Mouse (Mus musculus) heart, embryonic 16.5 days (tissue): ENCODE measurements at regions not wholly inside any gene's neighbourhood (a gene's known extent, or its start where the extent isn't known, plus 50 kb on each side); places are given as distances from the start of the nearest gene placed in this dataset.

Source experiments
- ATAC-seq: fragments of 200-750 bp; cut with Nextera tagmentation; replicated peaks from 2 replicates; pipeline ENCODE4 v1.8.0; 2017; ENCODE audit warnings: moderate number of reproducible peaks; ENCODE audit not compliant: insufficient read depth, low FRiP score; ENCODE audit errors: extremely low read depth
- H3K27ac ChIP-seq: fragments of 300-500 bp; sonication (generic); 2 replicates; pipeline ENCODE4 v1.5.1; 2014; ENCODE audit warnings: mild to moderate bottlenecking, low read length, control low read depth, moderate library complexity
- H3K27me3 ChIP-seq: fragments of 300-500 bp; sonication (generic); 2 replicates; pipeline ENCODE4 v1.6.1; 2014; ENCODE audit warnings: low read length, mixed read lengths; ENCODE audit not compliant: control insufficient read depth, insufficient read depth
- H3K36me3 ChIP-seq: fragments of 300-500 bp; sonication (generic); 2 replicates; pipeline ENCODE4 v1.6.1; 2014; ENCODE audit not compliant: control insufficient read depth, insufficient read depth
- H3K4me1 ChIP-seq: fragments of 300-500 bp; sonication (generic); 2 replicates; pipeline ENCODE4 v1.6.1; 2014; ENCODE audit warnings: low read length, mixed read lengths; ENCODE audit not compliant: control insufficient read depth, insufficient read depth
- H3K4me2 ChIP-seq: fragments of 300-500 bp; sonication (generic); 2 replicates; pipeline ENCODE4 v1.6.1; 2014; ENCODE audit warnings: low read depth, mild to moderate bottlenecking, control low read depth, low read length
- H3K4me3 ChIP-seq: fragments of 300-500 bp; sonication (generic); 2 replicates; pipeline ENCODE4 v1.5.1; 2014; ENCODE audit warnings: mild to moderate bottlenecking, control low read depth, low read length
- H3K9ac ChIP-seq: fragments of 300-500 bp; sonication (generic); 2 replicates; pipeline ENCODE4 v1.6.1; 2014; ENCODE audit warnings: low read length, control low read depth
- H3K9me3 ChIP-seq: fragments of 300-500 bp; sonication (generic); replicated peaks from 2 replicates; pipeline ENCODE4 v1.6.1; 2016; ENCODE audit warnings: low read length; ENCODE audit not compliant: control insufficient read depth
- WGBS: fragments of 180-500 bp; shearing (Covaris S2); extraction: QIAGEN DNeasy Blood & Tissue Kit; methylation state at CpG from one replicate; pipeline ENCODE4 v1.1.7; 2014; 5-methylcytosine and 5-hydroxymethylcytosine counted together

GRCm38 (mm10) chr17:79230653-79231489 is 124.0 kb downstream of the Cdc42ep3 start:
- no peak for ATAC-seq
- WGBS: 68% methylated on average over 25 of the region's 25 CpGs
- peak overlapping the region; percentile 10; the same call in 1 of the 2 replicates for H3K4me2 ChIP-seq

GRCm38 (mm10) chr17:79206563-79206962 is 148.3 kb downstream of the Cdc42ep3 start:
- H3K27ac ChIP-seq: no peak overlapping the region
- no peak for ATAC-seq

More at GRCm38 (mm10) chr17:79230653-79231489, 124.0 kb downstream of the Cdc42ep3 start:
- no peak overlapping the region for H3K27ac ChIP-seq
- no peak overlapping the region for H3K9ac ChIP-seq
- H3K4me3 ChIP-seq: no peak overlapping the region
- H3K4me1 ChIP-seq: no peaks in the 10 kb centered on the region
- H3K9me3 ChIP-seq: no peaks in the 10 kb centered on the region
- H3K27me3 ChIP-seq: no peaks in the 10 kb centered on the region
- no peaks in the 10 kb centered on the region for H3K36me3 ChIP-seq

GRCm38 (mm10) chr17:79206111-79206510 is 148.8 kb downstream of the Cdc42ep3 start:
- Histone ChIP-seq H3K4me3 (no peak overlapping the region), H3K4me2 (no peak overlapping the region), H3K36me3 (no peaks in the 10 kb centered on the region), H3K4me1 (no peaks in the 10 kb centered on the region), H3K27ac (no peak overlapping the region), H3K27me3 (no peaks in the 10 kb centered on the region), H3K9me3 (peaks cover 12% of the 10 kb centered on the region), H3K9ac (no peak overlapping the region)
- WGBS: 89% methylated on average over 4 of the region's 4 CpGs
- ATAC-seq: no peak

More at GRCm38 (mm10) chr17:79206563-79206962, 148.3 kb downstream of the Cdc42ep3 start:
- H3K9me3 ChIP-seq: peaks cover 12% of the 10 kb centered on the region
- H3K27me3 ChIP-seq: no peaks in the 10 kb centered on the region
- no peak overlapping the region for H3K9ac ChIP-seq
- H3K4me2 ChIP-seq: no peak overlapping the region
- H3K36me3 ChIP-seq: no peaks in the 10 kb centered on the region
- no peak overlapping the region for H3K4me3 ChIP-seq
- no peaks in the 10 kb centered on the region for H3K4me1 ChIP-seq
- WGBS: 90% methylated on average over 1 of the region's 1 CpGs

GRCm38 (mm10) chr17:79199814-79200491 is 148.2 kb downstream of the Qpct start:
- no peak for ATAC-seq
- Histone ChIP-seq H3K4me3 (no peak overlapping the region), H3K4me1 (no peaks in the 10 kb centered on the region), H3K27me3 (no peaks in the 10 kb centered on the region), H3K36me3 (no peaks in the 10 kb centered on the region), H3K4me2 (no peak overlapping the region), H3K27ac (no peak overlapping the region), H3K9me3 (peaks cover 10% of the 10 kb centered on the region), H3K9ac (no peak overlapping the region)
- 75% methylated on average over 9 of the region's 9 CpGs for WGBS

- peak; percentile 45; the same call in 1 of the 2 replicates for ATAC-seq
- no peak overlapping the region for H3K9ac ChIP-seq
- no peaks in the 10 kb centered on the region for H3K27me3 ChIP-seq
- WGBS: 48% methylated on average over 5 of the region's 5 CpGs
- H3K9me3 ChIP-seq: 0 out of 2 replicates have a peak, but pooled peaks cover 3% of the 10 kb centered on the region
- no peaks in the 10 kb centered on the region for H3K4me1 ChIP-seq
- no peak overlapping the region for H3K4me3 ChIP-seq
- no peaks in the 10 kb centered on the region for H3K36me3 ChIP-seq
- no peak overlapping the region for H3K4me2 ChIP-seq
- H3K27ac ChIP-seq: no peak overlapping the region
Measured at GRCm38 (mm10) chr17:79191871-79192373, 140.2 kb downstream of the Qpct start.

- Histone ChIP-seq H3K36me3 (no peaks in the 10 kb centered on the region), H3K27me3 (no peaks in the 10 kb centered on the region), H3K9ac (no peak overlapping the region), H3K4me3 (no peak overlapping the region), H3K4me2 (no peak overlapping the region), H3K9me3 (0 out of 2 replicates have a peak, but pooled peaks cover 3% of the 10 kb centered on the region), H3K4me1 (no peaks in the 10 kb centered on the region), H3K27ac (no peak overlapping the region)
- 74% methylated on average over 7 of the region's 7 CpGs for WGBS
- no peak for ATAC-seq
Measured at GRCm38 (mm10) chr17:79188282-79188681, 136.6 kb downstream of the Qpct start.

- WGBS: 66% methylated on average over 3 of the region's 3 CpGs
- ATAC-seq: no peak
Measured at GRCm38 (mm10) chr17:79180277-79181130, 128.8 kb downstream of the Qpct start.

GRCm38 (mm10) chr17:79177259-79177658 is 125.6 kb downstream of the Qpct start:
- Histone ChIP-seq H3K27ac (no peak overlapping the region), H3K36me3 (no peaks in the 10 kb centered on the region), H3K27me3 (no peaks in the 10 kb centered on the region), H3K9me3 (no peaks in the 10 kb centered on the region), H3K4me3 (no peak overlapping the region), H3K4me1 (no peaks in the 10 kb centered on the region), H3K4me2 (no peak overlapping the region), H3K9ac (no peak overlapping the region)
- no peak for ATAC-seq
- WGBS: 75% methylated on average over 3 of the region's 3 CpGs

More at GRCm38 (mm10) chr17:79180277-79181130, 128.8 kb downstream of the Qpct start:
- Histone ChIP-seq H3K4me3 (no peak overlapping the region), H3K36me3 (no peaks in the 10 kb centered on the region), H3K27ac (no peak overlapping the region), H3K9me3 (no peaks in the 10 kb centered on the region), H3K9ac (no peak overlapping the region), H3K4me1 (no peaks in the 10 kb centered on the region), H3K27me3 (no peaks in the 10 kb centered on the region), H3K4me2 (no peak overlapping the region)
